Mouse (Mus musculus) midbrain, embryonic 16.5 days (tissue): ENCODE results near the gene Dnttip2. TPM values are rescaled to one million over a fixed set of nuclear protein-coding genes. Genes with fewer than 3 reads are reported as not detected.
A peak's percentile ranks its signal among the peaks of the same experiment; 100 is the strongest.
"Not testable (repeated sequence)": the region's sequence is repeated elsewhere in the genome, so short reads cannot be mapped to it uniquely, and the experiment has no call there.

Source experiments
- ATAC-seq: fragments of 200-750 bp; cut with Nextera tagmentation; 2 replicates; pipeline ENCODE4 v1.8.0; 2017; ENCODE audit warnings: moderate TSS enrichment
- H3K27ac ChIP-seq: fragments of 300-500 bp; sonication (generic); 2 replicates; pipeline ENCODE4 v1.5.1; 2014; ENCODE audit warnings: mild to moderate bottlenecking, low read length, mixed read lengths
- H3K27me3 ChIP-seq: fragments of 300-500 bp; sonication (generic); 2 replicates; pipeline ENCODE4 v1.6.1; 2014; ENCODE audit warnings: low read depth, low read length, mixed read lengths; ENCODE audit not compliant: control insufficient read depth, insufficient read depth
- H3K36me3 ChIP-seq: fragments of 300-500 bp; sonication (generic); 2 replicates; pipeline ENCODE4 v1.6.1; 2014; ENCODE audit warnings: mild to moderate bottlenecking, low read length, moderate library complexity, mixed read lengths; ENCODE audit not compliant: control insufficient read depth, insufficient read depth
- H3K4me1 ChIP-seq: fragments of 300-500 bp; sonication (generic); 2 replicates; pipeline ENCODE4 v1.6.1; 2014; ENCODE audit warnings: mild to moderate bottlenecking, low read length, mixed read lengths; ENCODE audit not compliant: control insufficient read depth, insufficient read depth
- H3K4me2 ChIP-seq: fragments of 300-500 bp; sonication (generic); 2 replicates; pipeline ENCODE4 v1.6.1; 2014; ENCODE audit warnings: mild to moderate bottlenecking, low read length, mixed read lengths
- H3K4me3 ChIP-seq: fragments of 300-500 bp; sonication (generic); 2 replicates; pipeline ENCODE4 v1.5.1; 2014; ENCODE audit warnings: low read depth, mild to moderate bottlenecking, low read length, moderate library complexity, mixed read lengths
- H3K9ac ChIP-seq: fragments of 300-500 bp; sonication (generic); 2 replicates; pipeline ENCODE4 v1.6.1; 2014; ENCODE audit warnings: low read depth, low read length, mixed read lengths
- H3K9me3 ChIP-seq: fragments of 300-500 bp; sonication (generic); replicated peaks from 2 replicates; pipeline ENCODE4 v1.6.1; 2014; ENCODE audit warnings: mild to moderate bottlenecking, low read length, mixed read lengths; ENCODE audit not compliant: control insufficient read depth, poor library complexity, severe bottlenecking
- WGBS: fragments of 180-500 bp; shearing (Covaris S2); extraction: QIAGEN DNeasy Blood & Tissue Kit; methylation state at CpG from one replicate; pipeline ENCODE4 v1.1.7; 2014; 5-methylcytosine and 5-hydroxymethylcytosine counted together
- polyA plus RNA-seq: library from polyadenylated mRNA; unstranded; fragments of >200 nt; fragmentation: Nextera tagmentation; extraction: Ambion mirVana; gene quantifications from 2 replicates; pipeline ENCODE4 v1.2.1, GENCODE M21; 2015

The Dnttip2 gene
- polyA plus RNA-seq, 1 experiment from 2014 or later, result 42.6 TPM

- no peak for ATAC-seq
- Histone ChIP-seq H3K4me3 (peak overlapping the region; percentile 68), H3K9ac (peak overlapping the region; percentile 87), H3K4me1 (peaks cover 18% of the 10 kb centered on the region), H3K36me3 (no peaks in the 10 kb centered on the region), H3K4me2 (peak overlapping the region; percentile 66), H3K27me3 (no peaks in the 10 kb centered on the region), H3K27ac (no peak overlapping the region), H3K9me3 (no peaks in the 10 kb centered on the region)
- 24% methylated on average over 6 of the region's 6 CpGs for WGBS
These were observed 27.8 kb upstream of the Dnttip2 start for GRCm38 (mm10) chr3:122246406-122246805.

- Histone ChIP-seq H3K27me3 (no peaks in the 10 kb centered on the region), H3K4me1 (peaks cover 18% of the 10 kb centered on the region), H3K9me3 (no peaks in the 10 kb centered on the region), H3K27ac (no peak overlapping the region), H3K4me3 (peak overlapping the region; percentile 68), H3K9ac (no peak overlapping the region), H3K4me2 (peak overlapping the region; percentile 66), H3K36me3 (no peaks in the 10 kb centered on the region)
- 72% methylated on average over 12 of the region's 12 CpGs for WGBS
- ATAC-seq, result no peak
These were observed 27.0 kb upstream of the Dnttip2 start for GRCm38 (mm10) chr3:122246986-122247767.

DNA sequence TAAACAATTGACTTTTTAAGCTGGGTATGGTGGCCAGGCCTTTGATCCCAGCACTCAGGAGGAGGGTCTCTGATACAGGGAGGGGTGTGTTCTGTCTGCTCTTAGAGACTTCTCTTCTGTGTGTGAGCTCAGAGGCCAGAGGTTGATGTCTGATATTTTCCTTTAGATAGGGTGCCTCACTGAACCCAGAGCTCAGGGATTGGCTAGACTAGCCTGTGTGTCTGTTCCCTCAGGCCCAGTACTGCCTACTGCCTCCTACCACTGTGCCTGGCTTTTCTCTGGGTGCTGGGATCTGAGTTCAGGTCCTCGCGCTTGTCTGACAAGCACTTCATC lies 26.5 kb upstream of the Dnttip2 start:
- H3K9ac ChIP-seq, result no peak overlapping the region
- no peak overlapping the region for H3K4me3 ChIP-seq
- ATAC-seq, result no peak
- H3K4me2 ChIP-seq, result 0 out of 2 replicates have a peak overlapping the region, but pooled peaks have one; percentile 7
- no peaks in the 10 kb centered on the region for H3K36me3 ChIP-seq
- peaks cover 18% of the 10 kb centered on the region for H3K4me1 ChIP-seq
- no peaks in the 10 kb centered on the region for H3K27me3 ChIP-seq
- 98% methylated on average over 2 of the region's 2 CpGs for WGBS
- H3K27ac ChIP-seq, result no peak overlapping the region
- no peaks in the 10 kb centered on the region for H3K9me3 ChIP-seq

GRCm38 (mm10) chr3:122252466-122253253 lies 21.5 kb upstream of the Dnttip2 start:
- WGBS, result 45% methylated on average over 3 of the region's 3 CpGs
- no peak for ATAC-seq
- Histone ChIP-seq H3K27me3 (no peaks in the 10 kb centered on the region), H3K4me3 (no peak overlapping the region), H3K9ac (no peak overlapping the region), H3K4me1 (peaks cover 3% of the 10 kb centered on the region), H3K9me3 (no peaks in the 10 kb centered on the region), H3K27ac (no peak overlapping the region), H3K36me3 (no peaks in the 10 kb centered on the region), H3K4me2 (no peak overlapping the region)

DNA sequence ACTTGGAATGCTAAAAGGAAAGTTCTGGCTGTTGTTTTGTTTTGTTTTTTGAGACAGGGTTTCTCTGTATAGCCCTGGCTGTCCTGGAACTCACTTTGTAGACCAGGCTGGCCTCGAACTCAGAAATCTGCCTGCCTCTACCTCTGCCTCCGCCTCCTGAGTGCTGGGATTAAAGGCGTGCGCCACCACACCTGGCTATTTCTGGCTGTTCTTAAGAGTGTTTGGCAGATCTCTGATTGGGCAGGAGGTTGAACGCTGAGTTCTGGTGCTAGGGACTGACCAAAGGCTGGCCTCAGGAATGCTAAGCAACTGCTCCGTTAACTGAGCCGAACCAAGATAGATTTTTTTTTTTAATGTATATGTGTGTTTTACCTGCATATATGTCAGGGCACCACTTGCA lies 20.1 kb upstream of the Dnttip2 start:
- H3K9ac ChIP-seq, H3K27ac ChIP-seq, H3K27me3 ChIP-seq, H3K4me3 ChIP-seq, H3K9me3 ChIP-seq, H3K4me2 ChIP-seq, H3K36me3 ChIP-seq, H3K4me1 ChIP-seq, ATAC-seq: not testable (repeated sequence)
- 91% methylated on average over 7 of the region's 7 CpGs for WGBS

- no peaks in the 10 kb centered on the region for H3K27me3 ChIP-seq
- no peaks in the 10 kb centered on the region for H3K9me3 ChIP-seq
- H3K4me3 ChIP-seq, result no peak overlapping the region
- H3K27ac ChIP-seq, result no peak overlapping the region
- H3K9ac ChIP-seq, result no peak overlapping the region
- peaks cover 3% of the 10 kb centered on the region for H3K4me1 ChIP-seq
- H3K4me2 ChIP-seq, result no peak overlapping the region
- WGBS, result 76% methylated on average over 5 of the region's 5 CpGs
- ATAC-seq, result no peak
- peaks cover 6% of the 10 kb centered on the region for H3K36me3 ChIP-seq
These were observed 4.2 kb upstream of the Dnttip2 start for GRCm38 (mm10) chr3:122269986-122270385.

DNA sequence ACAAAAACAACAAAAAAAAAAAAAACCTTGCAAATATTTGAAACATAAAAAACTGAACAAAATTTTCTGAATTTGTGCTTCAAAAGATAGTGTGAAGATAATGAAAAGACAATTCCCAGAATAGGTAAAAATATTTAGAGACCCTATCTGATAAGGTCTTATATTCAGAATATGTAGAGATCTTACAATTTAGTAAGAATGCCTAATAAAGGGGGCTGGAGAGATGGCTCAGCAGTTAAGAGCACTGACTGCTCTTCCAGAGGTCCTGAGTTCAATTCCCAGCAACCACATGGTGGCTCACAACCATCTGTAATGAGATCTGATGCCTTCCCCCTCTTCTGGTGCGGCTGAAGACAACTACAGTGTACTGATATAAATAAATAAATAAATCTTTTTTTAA lies 1.6 kb upstream of the Dnttip2 start:
- 86% methylated on average over 1 of the region's 1 CpGs for WGBS
- H3K36me3 ChIP-seq, H3K4me2 ChIP-seq, H3K27me3 ChIP-seq, H3K4me3 ChIP-seq, ATAC-seq, H3K9me3 ChIP-seq, H3K27ac ChIP-seq, H3K9ac ChIP-seq: not testable (repeated sequence)
- peaks cover 26% of the 10 kb centered on the region for H3K4me1 ChIP-seq

DNA sequence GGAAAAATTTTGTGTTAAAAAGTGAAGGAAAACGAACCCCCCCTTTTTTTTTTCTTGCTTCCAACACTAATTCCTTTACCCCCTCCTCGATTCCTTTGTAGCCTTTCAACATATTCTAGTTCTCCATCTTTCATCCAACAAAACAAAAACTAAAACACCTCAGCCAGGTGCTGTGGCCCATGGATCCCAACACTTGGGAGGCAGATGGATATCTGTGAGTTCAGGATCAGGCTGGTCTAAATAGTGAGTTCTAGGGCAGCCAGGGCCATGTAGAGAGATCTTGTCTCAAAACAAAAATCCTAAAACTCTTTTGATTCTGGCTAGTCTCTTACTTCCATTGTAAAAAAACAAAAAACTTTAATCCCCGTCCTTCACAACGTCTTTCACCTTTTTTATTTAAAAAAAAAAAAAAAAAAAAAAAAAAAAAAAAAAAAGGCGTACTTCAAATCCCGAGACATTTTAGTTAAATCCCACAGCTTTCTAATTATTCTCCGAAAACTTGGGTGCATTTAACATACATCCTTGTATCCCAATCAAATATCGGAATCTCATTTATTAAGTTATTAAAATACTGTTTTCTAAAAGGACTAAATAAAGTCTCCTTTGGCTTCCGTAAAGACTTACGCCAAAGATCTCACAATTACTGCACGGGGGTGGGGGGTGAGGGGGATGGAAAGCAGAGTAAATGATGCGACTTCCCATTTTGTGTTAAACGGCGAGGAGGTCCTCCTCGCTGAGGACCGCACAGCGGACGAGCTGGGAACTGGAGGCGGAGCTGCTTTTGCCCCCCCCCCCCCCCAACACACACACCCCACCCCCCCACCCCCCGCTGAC lies 564 bp upstream of the Dnttip2 start:
- Histone ChIP-seq H3K4me3 (peak overlapping the region; percentile 62), H3K4me1 (peaks cover 35% of the 10 kb centered on the region), H3K27ac (peak overlapping the region; percentile 67), H3K36me3 (peaks cover 11% of the 10 kb centered on the region), H3K4me2 (peak overlapping the region; percentile 44), H3K27me3 (no peaks in the 10 kb centered on the region), H3K9me3 (no peaks in the 10 kb centered on the region), H3K9ac (peak overlapping the region; percentile 77)
- WGBS, result 10% methylated on average over 19 of the region's 20 CpGs
- ATAC-seq, result peak; percentile 91
